Mouse (Mus musculus) urinary bladder, adult 2 months (tissue): ENCODE measurements around the gene Mettl13. TPM values are rescaled to one million over a fixed set of nuclear protein-coding genes. Genes with fewer than 3 reads are reported as not detected.

Source experiments
- DNase-seq: peaks from one replicate; pipeline ENCODE4 v3.0.0; 2022; ENCODE audit warnings: low spot score
- polyA plus RNA-seq: library from polyadenylated mRNA; depleted of rRNA; stranded (reverse); fragments of >200 nt; gene quantifications from 2 replicates; pipeline ENCODE4 v1.2.3, GENCODE M21; 2012; rRNA removed

The Mettl13 gene
- polyA plus RNA-seq, 1 experiment: 7.7 TPM

DNA sequence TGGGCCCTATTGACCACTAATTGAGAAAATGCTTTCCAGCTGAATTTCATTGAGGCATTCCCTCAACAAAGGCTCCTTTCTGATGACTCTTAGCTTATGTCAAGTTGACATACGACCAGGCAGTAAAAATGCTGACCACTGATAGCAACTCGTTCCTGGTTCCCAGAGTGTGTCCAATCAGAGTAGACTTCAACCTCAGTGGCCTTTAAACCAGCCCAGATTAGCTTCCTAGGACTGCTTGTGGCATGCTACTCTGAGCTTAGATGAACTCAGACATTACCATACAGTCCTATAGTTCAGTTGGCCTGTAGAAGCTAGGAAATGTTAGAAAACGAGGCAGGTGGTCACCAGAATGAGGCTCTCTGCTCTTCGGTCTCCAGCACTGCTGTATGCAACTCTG is 16.0 kb downstream of the Mettl13 start:
- DNase-seq: no peak

DNA sequence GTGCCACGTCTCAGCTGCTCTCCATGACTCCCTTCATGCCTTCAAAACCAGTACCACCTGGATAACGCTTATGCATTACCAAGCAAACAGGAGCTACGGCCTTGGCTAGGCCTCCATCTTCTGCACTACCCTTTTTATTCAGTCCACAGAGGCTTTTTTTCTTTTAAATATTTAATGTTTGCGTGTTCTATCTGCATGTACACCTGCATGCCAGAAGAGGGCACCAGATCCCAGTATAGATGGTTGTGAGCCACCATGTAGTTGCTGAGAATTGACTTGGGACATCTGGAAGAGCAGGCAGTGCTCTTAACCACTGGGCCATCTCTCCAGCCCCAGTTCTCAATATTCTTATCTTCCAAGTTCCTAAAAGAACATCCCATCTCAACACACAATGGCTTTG is 16.8 kb downstream of the Mettl13 start:
- DNase-seq: no peak

DNA sequence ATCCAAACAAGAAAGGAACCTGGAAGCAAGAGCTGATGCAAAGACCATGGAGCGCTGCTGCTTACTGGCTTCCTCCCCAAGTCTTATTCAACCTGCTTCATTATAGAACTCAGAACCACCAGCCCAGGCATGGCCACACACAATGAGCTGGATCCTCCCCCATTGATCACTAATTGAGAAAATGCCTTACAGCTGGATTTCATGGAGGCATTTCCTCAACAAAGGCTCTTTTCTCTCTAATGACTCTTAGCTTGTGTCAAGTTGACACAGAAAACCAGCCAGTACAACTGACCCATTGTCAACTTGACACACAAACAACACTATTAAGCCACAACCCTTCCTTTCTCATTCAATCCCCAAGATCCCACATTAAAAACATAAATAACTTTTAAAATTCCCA is 17.7 kb downstream of the Mettl13 start:
- no peak for DNase-seq

DNA sequence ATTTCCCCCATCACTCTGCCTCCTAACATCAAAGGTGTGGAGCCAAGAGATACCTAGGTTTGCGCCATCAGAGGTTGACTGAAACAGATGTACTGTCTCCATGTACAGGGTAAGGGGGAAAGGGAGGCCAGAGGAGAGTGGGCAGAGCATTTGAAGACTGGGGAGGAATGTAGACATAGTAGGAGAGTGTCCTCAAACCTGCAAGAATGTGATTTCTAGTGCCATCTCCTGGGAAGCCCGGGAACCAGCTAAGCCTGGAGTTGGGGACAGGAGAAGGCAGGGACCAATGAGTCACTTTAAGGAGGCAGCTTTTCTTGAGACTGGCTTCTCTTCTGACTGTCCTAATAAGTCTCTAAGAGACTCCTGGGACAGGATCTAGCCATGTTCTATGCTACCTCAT is 18.7 kb downstream of the Mettl13 start:
- no peak for DNase-seq

DNA sequence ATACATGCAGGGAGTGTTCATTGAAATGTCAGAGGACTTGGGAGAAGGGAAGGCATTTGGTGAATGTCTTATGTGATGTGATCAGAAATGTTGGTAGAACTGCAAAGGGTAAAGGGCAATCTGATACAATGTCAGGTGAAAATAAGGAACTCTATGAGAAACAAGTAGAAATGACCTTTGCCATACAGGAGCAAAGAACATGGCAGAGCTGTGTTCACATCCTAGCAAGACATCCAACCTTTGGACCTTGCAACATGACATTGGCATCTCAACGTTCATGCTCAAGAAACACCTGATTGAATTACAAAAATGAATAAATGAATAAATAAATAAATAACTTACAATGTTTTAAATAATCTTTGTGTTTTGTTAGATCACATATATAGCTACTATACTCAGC is 33.2 kb downstream of the Mettl13 start:
- no peak for DNase-seq

DNA sequence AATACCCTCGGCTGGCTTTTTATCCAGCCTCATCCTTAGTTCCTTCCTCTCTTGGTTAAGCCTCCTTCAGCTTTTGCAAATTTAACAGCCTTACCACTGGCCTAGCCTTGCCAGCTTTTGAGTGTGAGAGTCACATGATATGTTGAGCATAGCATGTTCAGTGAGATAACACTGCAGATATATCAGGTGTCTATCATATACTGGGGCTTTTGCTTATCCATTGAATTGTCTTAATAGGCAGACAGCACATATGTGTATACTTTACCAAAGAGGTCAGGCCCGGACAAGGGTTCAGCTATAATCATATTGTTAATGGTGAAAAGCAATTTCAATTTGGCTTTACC is 38.4 kb downstream of the Mettl13 start:
- DNase-seq: no peak

DNA sequence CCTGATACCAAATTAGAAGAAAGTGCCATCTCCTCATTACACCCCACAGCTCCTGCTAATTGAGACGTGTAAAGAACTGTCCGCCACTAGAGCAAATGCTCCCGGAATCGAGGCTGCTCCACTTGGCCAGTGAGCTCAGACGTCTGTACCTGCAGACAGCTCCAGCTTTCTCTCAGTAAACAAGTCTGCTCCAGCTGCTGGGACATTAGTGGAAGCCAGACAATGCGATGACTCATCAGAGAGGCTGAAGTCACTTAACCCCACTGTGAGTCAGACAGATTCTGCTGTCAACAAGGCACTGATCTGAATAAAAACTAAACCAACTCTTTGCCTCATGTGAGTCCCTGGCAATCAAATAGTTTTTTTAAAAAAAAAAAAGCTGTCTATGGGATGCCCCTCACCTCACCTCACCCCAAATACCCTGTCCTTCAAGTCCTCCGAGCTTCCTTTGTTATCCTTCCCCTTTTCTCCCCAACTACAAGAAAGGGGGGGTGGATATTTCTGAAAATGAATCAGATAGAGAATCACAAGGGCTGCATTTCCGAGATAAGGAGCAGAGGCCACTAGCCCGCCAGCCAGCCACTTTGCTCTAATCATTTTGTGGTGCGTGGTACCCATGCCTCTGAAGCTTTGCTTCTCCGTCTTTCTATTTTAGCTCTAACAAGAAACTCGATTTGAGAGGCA is 38.9 kb downstream of the Mettl13 start:
- DNase-seq: no peak

DNA sequence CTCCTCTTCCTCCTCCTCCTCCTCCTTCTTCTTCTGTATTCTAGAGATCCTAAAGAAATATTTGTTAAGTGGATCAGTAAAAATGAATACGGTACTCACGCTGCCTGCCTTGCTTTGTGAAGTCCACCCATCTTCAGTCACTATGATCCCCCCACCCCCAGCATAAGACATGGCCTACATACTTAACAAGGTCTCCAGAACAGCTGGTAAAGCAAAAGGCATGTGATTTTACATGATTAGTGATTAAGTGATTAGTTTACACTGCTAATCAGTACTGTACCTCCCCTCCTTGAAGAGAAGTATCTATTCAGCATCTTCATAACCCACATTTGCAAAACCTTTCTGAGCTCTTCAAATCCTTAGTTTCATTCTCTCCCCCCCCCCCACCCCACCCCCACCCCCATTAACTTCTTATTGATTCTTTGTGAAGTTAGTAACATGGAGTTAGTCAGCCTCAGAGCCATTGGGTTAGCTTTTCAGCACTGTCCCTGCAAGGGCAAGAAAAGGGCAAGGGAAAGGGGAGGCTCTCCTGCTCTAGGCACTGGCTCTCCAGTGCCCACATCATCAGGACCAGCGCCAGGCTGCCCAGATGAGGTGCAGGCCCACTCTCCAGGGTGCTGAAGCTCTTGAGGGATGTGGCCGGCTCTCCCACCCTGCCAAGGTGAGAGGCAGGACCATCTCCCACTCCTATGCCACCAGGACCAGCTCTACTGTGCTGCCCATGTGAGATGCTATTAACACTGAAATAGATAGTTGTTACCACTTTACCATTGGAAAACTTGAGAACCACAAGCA is 39.9 kb downstream of the Mettl13 start:
- DNase-seq: no peak

DNA sequence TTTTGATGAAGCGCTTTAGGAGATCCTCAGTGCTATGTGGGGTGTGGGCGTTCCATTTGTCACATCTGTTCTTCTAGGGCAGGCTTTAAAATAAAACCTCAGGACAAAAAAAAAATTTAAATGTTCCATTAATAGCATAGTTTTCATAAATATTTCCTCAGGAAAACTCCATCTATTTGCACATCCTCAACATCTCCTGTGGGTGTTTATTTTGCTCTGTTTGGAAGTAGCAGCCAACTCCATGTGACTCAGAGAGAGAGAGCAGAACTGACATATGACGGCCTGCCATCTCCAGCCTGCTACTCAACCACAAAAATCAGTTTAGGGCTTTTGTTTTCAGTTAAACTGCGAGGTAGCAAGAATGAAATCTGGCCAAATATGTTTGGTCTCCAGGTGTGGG is 41.8 kb downstream of the Mettl13 start:
- DNase-seq: no peak

DNA sequence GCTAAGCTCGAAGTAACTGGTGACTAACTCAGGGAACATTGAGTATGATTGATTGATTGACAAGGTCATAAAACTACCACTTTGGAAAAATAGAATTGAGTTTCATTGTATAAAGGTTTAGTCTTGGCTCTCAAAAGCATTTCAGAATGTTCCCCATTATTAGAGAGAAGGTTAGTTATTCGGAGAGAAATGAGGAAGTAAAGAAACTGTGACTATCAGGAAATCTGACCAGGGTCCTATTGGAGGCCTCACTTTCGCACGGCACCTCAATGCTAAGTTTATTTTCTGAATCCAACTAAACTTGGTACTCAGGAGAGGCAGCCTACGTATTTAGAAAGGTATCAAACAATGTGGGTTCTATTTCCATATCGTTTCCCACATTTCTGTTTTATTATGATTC is 42.7 kb downstream of the Mettl13 start:
- no peak for DNase-seq

Other genes starting within 250 kb of the Mettl13 start
- 4.2 and 5.2 TPM in 2 replicates for gene Dnm3, start 70.5 kb downstream of the Mettl13 start, polyA plus RNA-seq
- 31.9 and 33.5 TPM in 2 replicates for gene Vamp4, start 22.0 kb upstream of the Mettl13 start, polyA plus RNA-seq
- 16.3 and 17.1 TPM in 2 replicates for gene Myoc, start 90.6 kb upstream of the Mettl13 start, polyA plus RNA-seq
- not detected in 2 replicates for gene Myocos, start 109.7 kb upstream of the Mettl13 start, polyA plus RNA-seq
- 21.9 and 40.6 TPM in 2 replicates for gene Prrc2c, start 192.0 kb upstream of the Mettl13 start, polyA plus RNA-seq